Mouse (Mus musculus) embryonic facial prominence, embryonic 12.5 days (tissue): Measurements from ENCODE around the gene Ccdc9b. TPM values are rescaled to one million over a fixed set of nuclear protein-coding genes. Genes with fewer than 3 reads are reported as not detected.

Experiments used
- ATAC-seq: fragments of 200-750 bp; cut with Nextera tagmentation; 2 replicates; pipeline ENCODE4 v1.8.0; 2017; ENCODE audit not compliant: insufficient number of reproducible peaks, insufficient read depth, low FRiP score, low TSS enrichment
- H3K27ac ChIP-seq: fragments of 300-500 bp; sonication (generic); 2 replicates; pipeline ENCODE4 v1.5.1; 2016; ENCODE audit warnings: mild to moderate bottlenecking
- H3K27me3 ChIP-seq: fragments of 300-500 bp; sonication (generic); 2 replicates; pipeline ENCODE4 v1.6.1; 2016; ENCODE audit warnings: mild to moderate bottlenecking, moderate library complexity
- H3K36me3 ChIP-seq: fragments of 300-500 bp; sonication (generic); 2 replicates; pipeline ENCODE4 v1.6.1; 2016; ENCODE audit warnings: mild to moderate bottlenecking
- H3K4me1 ChIP-seq: fragments of 300-500 bp; sonication (generic); 2 replicates; pipeline ENCODE4 v1.6.1; 2016
- H3K4me2 ChIP-seq: fragments of 300-500 bp; sonication (generic); replicated peaks from 2 replicates; pipeline ENCODE4 v1.6.1; 2016; ENCODE audit warnings: mild to moderate bottlenecking, moderate library complexity
- H3K4me3 ChIP-seq: fragments of 300-500 bp; sonication (generic); 2 replicates; pipeline ENCODE4 v1.5.1; 2016; ENCODE audit warnings: mild to moderate bottlenecking
- H3K9ac ChIP-seq: fragments of 300-500 bp; sonication (generic); 2 replicates; pipeline ENCODE4 v1.6.1; 2016; ENCODE audit warnings: mild to moderate bottlenecking, moderate library complexity
- H3K9me3 ChIP-seq: fragments of 300-500 bp; sonication (generic); 2 replicates; pipeline ENCODE4 v1.6.1; 2016; ENCODE audit warnings: mild to moderate bottlenecking, moderate library complexity
- WGBS: fragments of 180-500 bp; shearing (Covaris S2); methylation state at CpG from one replicate; pipeline ENCODE4 v1.1.7; 2016; 5-methylcytosine and 5-hydroxymethylcytosine counted together
- polyA plus RNA-seq: library from polyadenylated mRNA; unstranded; fragments of >200 nt; fragmentation: Nextera tagmentation; extraction: Ambion mirVana; gene quantifications from 2 replicates; pipeline ENCODE4 v1.2.1, GENCODE M21; 2016

The Ccdc9b gene
- polyA plus RNA-seq, 1 experiment from 2014 or later = 1.5 TPM

- no peak for ATAC-seq
- Histone ChIP-seq H3K4me3 (no peak overlapping the region), H3K9ac (no peak overlapping the region), H3K4me1 (peaks cover 9% of the 10 kb centered on the region; the same call in 1 of the 2 replicates), H3K27ac (no peak overlapping the region), H3K36me3 (no peaks in the 10 kb centered on the region), H3K27me3 (0 out of 2 replicates have a peak, but pooled peaks cover 3% of the 10 kb centered on the region), H3K4me2 (no peak overlapping the region), H3K9me3 (no peaks in the 10 kb centered on the region)
- 66% methylated on average over 3 of the region's 4 CpGs for WGBS
Observed at GRCm38 (mm10) chr2:118775846-118776245, 13.4 kb upstream of the Ccdc9b start.

- no peaks in the 10 kb centered on the region for H3K36me3 ChIP-seq
- 70% methylated on average over 1 of the region's 1 CpGs for WGBS
- peaks cover 9% of the 10 kb centered on the region; the same call in 1 of the 2 replicates for H3K4me1 ChIP-seq
- H3K27me3 ChIP-seq = 0 out of 2 replicates have a peak, but pooled peaks cover 3% of the 10 kb centered on the region
- no peak overlapping the region for H3K9ac ChIP-seq
- no peaks in the 10 kb centered on the region for H3K9me3 ChIP-seq
- H3K27ac ChIP-seq = no peak overlapping the region
- ATAC-seq = no peak
- H3K4me2 ChIP-seq = no peak overlapping the region
- H3K4me3 ChIP-seq = no peak overlapping the region
Observed at GRCm38 (mm10) chr2:118775396-118775795, 12.9 kb upstream of the Ccdc9b start.

- no peak for ATAC-seq
- Histone ChIP-seq H3K36me3 (no peaks in the 10 kb centered on the region), H3K4me1 (peaks cover 4% of the 10 kb centered on the region; the same call in 1 of the 2 replicates), H3K4me2 (no peak overlapping the region), H3K9ac (no peak overlapping the region), H3K4me3 (no peak overlapping the region), H3K9me3 (no peaks in the 10 kb centered on the region), H3K27me3 (no peaks in the 10 kb centered on the region), H3K27ac (no peak overlapping the region)
- 75% methylated on average over 2 of the region's 2 CpGs for whole genome bisulfite sequencing
Observed at GRCm38 (mm10) chr2:118774536-118774935, 12.1 kb upstream of the Ccdc9b start.

GRCm38 (mm10) chr2:118772158-118772874, 9.9 kb upstream of the Ccdc9b start, which contains the start of gene Phgr1:
Phgr1 (plus strand) TSS chr2:118772769.
- 80% methylated on average over 6 of the region's 6 CpGs for WGBS
- Histone ChIP-seq H3K9ac (no peak within 1 kb of the TSS), H3K9me3 (no peaks in the 10 kb centered on the region), H3K27me3 (no peaks in the 10 kb centered on the region), H3K27ac (no peak within 1 kb of the TSS), H3K4me1 (no peaks in the 10 kb centered on the region), H3K4me2 (no peak within 1 kb of the TSS), H3K4me3 (no peak within 1 kb of the TSS), H3K36me3 (no peaks in the 10 kb centered on the region)
- no peak for ATAC-seq

GRCm38 (mm10) chr2:118766041-118767033, 3.9 kb upstream of the Ccdc9b start:
- Histone ChIP-seq H3K27ac (no peak overlapping the region), H3K36me3 (no peaks in the 10 kb centered on the region), H3K9ac (no peak overlapping the region), H3K9me3 (no peaks in the 10 kb centered on the region), H3K4me2 (no peak overlapping the region), H3K4me3 (no peak overlapping the region), H3K4me1 (peaks cover 31% of the 10 kb centered on the region), H3K27me3 (peaks cover 7% of the 10 kb centered on the region; the same call in 1 of the 2 replicates)
- ATAC-seq = no peak
- 73% methylated on average over 10 of the region's 10 CpGs for WGBS

- ATAC-seq = no peak
- WGBS = 83% methylated on average over 5 of the region's 5 CpGs
Observed at GRCm38 (mm10) chr2:118764875-118765274, 2.4 kb upstream of the Ccdc9b start.

GRCm38 (mm10) chr2:118764094-118764831, 1.8 kb upstream of the Ccdc9b start:
- Histone ChIP-seq H3K9me3 (no peaks in the 10 kb centered on the region), H3K9ac (no peak overlapping the region), H3K4me2 (no peak overlapping the region), H3K4me1 (peaks cover 34% of the 10 kb centered on the region), H3K36me3 (no peaks in the 10 kb centered on the region), H3K4me3 (no peak overlapping the region), H3K27me3 (peaks cover 17% of the 10 kb centered on the region), H3K27ac (no peak overlapping the region)
- WGBS = 18% methylated on average over 11 of the region's 11 CpGs
- no peak for ATAC-seq

More at GRCm38 (mm10) chr2:118764875-118765274, 2.4 kb upstream of the Ccdc9b start:
- no peak overlapping the region for H3K4me3 ChIP-seq
- H3K27me3 ChIP-seq = peaks cover 17% of the 10 kb centered on the region
- H3K9me3 ChIP-seq = no peaks in the 10 kb centered on the region
- peaks cover 34% of the 10 kb centered on the region for H3K4me1 ChIP-seq
- no peaks in the 10 kb centered on the region for H3K36me3 ChIP-seq
- H3K27ac ChIP-seq = no peak overlapping the region
- no peak overlapping the region for H3K9ac ChIP-seq
- H3K4me2 ChIP-seq = no peak overlapping the region

GRCm38 (mm10) chr2:118763469-118763868, 1.0 kb upstream of the Ccdc9b start:
- ATAC-seq = no peak
- Histone ChIP-seq H3K9me3 (no peaks in the 10 kb centered on the region), H3K36me3 (no peaks in the 10 kb centered on the region), H3K4me2 (no peak overlapping the region), H3K9ac (no peak overlapping the region), H3K4me1 (peaks cover 34% of the 10 kb centered on the region), H3K27ac (0 out of 2 replicates have a peak overlapping the region, but pooled peaks have one; percentile 93), H3K27me3 (peaks cover 17% of the 10 kb centered on the region), H3K4me3 (no peak overlapping the region)
- 71% methylated on average over 7 of the region's 7 CpGs for WGBS

- Histone ChIP-seq H3K4me3 (peak overlapping the region; percentile 24; the same call in 1 of the 2 replicates), H3K27me3 (peaks cover 17% of the 10 kb centered on the region), H3K9ac (no peak overlapping the region), H3K4me1 (peaks cover 34% of the 10 kb centered on the region), H3K4me2 (peak overlapping the region; percentile 50), H3K36me3 (no peaks in the 10 kb centered on the region), H3K9me3 (no peaks in the 10 kb centered on the region), H3K27ac (peak overlapping the region; percentile 93)
- ATAC-seq = no peak
- 14% methylated on average over 10 of the region's 10 CpGs for WGBS
Observed at GRCm38 (mm10) chr2:118762784-118763148, 305 bp upstream of the Ccdc9b start.

GRCm38 (mm10) chr2:118761358-118761757, 1.1 kb downstream of the Ccdc9b start:
- 81% methylated on average over 12 of the region's 12 CpGs for WGBS
- peaks cover 17% of the 10 kb centered on the region for H3K27me3 ChIP-seq
- H3K4me1 ChIP-seq = peaks cover 34% of the 10 kb centered on the region
- peak overlapping the region; percentile 93 for H3K27ac ChIP-seq
- H3K9ac ChIP-seq = peak overlapping the region; percentile 49; the same call in 1 of the 2 replicates
- ATAC-seq = no peak
- peak overlapping the region; percentile 50 for H3K4me2 ChIP-seq
- H3K9me3 ChIP-seq = no peaks in the 10 kb centered on the region
- no peak overlapping the region for H3K4me3 ChIP-seq
- H3K36me3 ChIP-seq = no peaks in the 10 kb centered on the region
